Mouse (Mus musculus): Measurements from ENCODE around the gene Fras1. TPM values are rescaled to one million over a fixed set of nuclear protein-coding genes. Genes with fewer than 3 reads are reported as not detected.

The Fras1 gene
- polyA plus RNA-seq, 1 experiment from 2014 or later, result 3.2 TPM

GRCm38 (mm10) chr5:96462197-96462596 lies 88.4 kb downstream of the Fras1 start:
- no peaks in the 10 kb centered on the region for H3K36me3 ChIP-seq (ENCODE audit: control insufficient read depth, insufficient read depth)
- no peaks in the 10 kb centered on the region for H3K27me3 ChIP-seq (replicated peaks; ENCODE audit: control insufficient read depth, insufficient read depth, low read length)
- peak; percentile 77 for ATAC-seq
- 95% methylated on average over 2 of the region's 2 CpGs for WGBS
- H3K9me3 ChIP-seq (ENCODE audit: control insufficient read depth), result no peaks in the 10 kb centered on the region
- no peaks in the 10 kb centered on the region for H3K4me1 ChIP-seq (replicated peaks; ENCODE audit: control insufficient read depth, insufficient read depth, low read length)
- no peak overlapping the region for H3K27ac ChIP-seq (ENCODE audit: low read depth, low read length)
- H3K4me3 ChIP-seq (ENCODE audit: low read depth, low read length), result no peak overlapping the region
- TF ChIP-seq CTCF (IDR thresholded peaks at IDR 0.05; ENCODE audit: low read depth), result no peak
- H3K9ac ChIP-seq (ENCODE audit: low read depth, low read length), result no peak overlapping the region
- H3K4me2 ChIP-seq (replicated peaks; ENCODE audit: low read depth), result no peak overlapping the region

DNA sequence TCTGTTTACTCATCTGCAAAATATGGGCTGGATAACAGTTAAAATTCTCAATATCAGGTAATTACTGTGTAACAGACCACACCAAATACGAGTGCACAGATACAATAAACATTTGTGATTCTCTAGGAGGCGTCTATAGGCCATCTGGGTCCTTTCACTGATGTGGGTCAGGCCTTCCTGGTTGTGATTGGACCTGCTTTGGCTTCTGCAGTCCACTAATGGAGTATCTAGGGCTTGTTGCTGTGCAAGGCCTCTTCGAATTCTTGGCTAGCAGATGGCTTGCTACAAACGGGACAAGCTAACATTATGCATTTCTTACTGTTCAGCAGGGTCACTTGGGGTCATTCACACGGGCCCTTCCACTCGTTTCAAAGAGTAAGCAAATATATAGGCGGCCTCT lies 92.7 kb downstream of the Fras1 start:
- no peak for TF ChIP-seq CTCF (IDR thresholded peaks at IDR 0.05; ENCODE audit: low read depth)
- WGBS, result 30% methylated on average over 7 of the region's 7 CpGs
- Histone ChIP-seq H3K36me3 (ENCODE audit: control insufficient read depth, insufficient read depth) (no peaks in the 10 kb centered on the region), H3K9me3 (ENCODE audit: control insufficient read depth) (no peaks in the 10 kb centered on the region), H3K4me1 (replicated peaks; ENCODE audit: control insufficient read depth, insufficient read depth, low read length) (no peaks in the 10 kb centered on the region), H3K27me3 (replicated peaks; ENCODE audit: control insufficient read depth, insufficient read depth, low read length) (no peaks in the 10 kb centered on the region), H3K4me3 (ENCODE audit: low read depth, low read length) (no peak overlapping the region), H3K27ac (ENCODE audit: low read depth, low read length) (no peak overlapping the region), H3K9ac (ENCODE audit: low read depth, low read length) (no peak overlapping the region), H3K4me2 (replicated peaks; ENCODE audit: low read depth) (no peak overlapping the region)
- no peak for ATAC-seq

DNA sequence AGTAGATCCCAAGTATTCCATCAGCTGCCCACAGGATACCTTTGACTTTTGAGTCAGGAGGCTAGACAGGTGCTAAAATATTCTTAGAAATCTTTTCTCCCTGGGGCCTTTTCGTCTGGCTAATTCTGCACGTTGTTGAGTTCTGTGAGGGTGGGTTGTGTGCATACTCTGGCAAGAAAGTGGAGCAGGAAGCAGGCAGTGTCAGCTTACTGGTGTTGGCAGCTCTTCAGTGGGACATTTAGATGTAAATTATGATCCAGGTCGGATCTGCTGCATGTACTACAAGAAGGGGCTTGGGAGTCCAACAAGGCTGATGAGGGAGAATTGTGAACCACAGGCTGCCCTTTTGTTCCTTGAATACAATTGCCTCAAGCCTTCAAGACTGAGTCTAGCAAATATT lies 98.2 kb downstream of the Fras1 start:
- H3K27ac ChIP-seq (ENCODE audit: low read depth, low read length), result no peak overlapping the region
- no peak for TF ChIP-seq CTCF (IDR thresholded peaks at IDR 0.05; ENCODE audit: low read depth)
- no peaks in the 10 kb centered on the region for H3K9me3 ChIP-seq (ENCODE audit: control insufficient read depth)
- H3K9ac ChIP-seq (ENCODE audit: low read depth, low read length), result no peak overlapping the region
- 52% methylated on average over 3 of the region's 3 CpGs for WGBS
- no peaks in the 10 kb centered on the region for H3K36me3 ChIP-seq (ENCODE audit: control insufficient read depth, insufficient read depth)
- H3K4me1 ChIP-seq (replicated peaks; ENCODE audit: control insufficient read depth, insufficient read depth, low read length), result no peaks in the 10 kb centered on the region
- no peak for ATAC-seq
- no peak overlapping the region for H3K4me2 ChIP-seq (replicated peaks; ENCODE audit: low read depth)
- H3K4me3 ChIP-seq (ENCODE audit: low read depth, low read length), result no peak overlapping the region
- no peaks in the 10 kb centered on the region for H3K27me3 ChIP-seq (replicated peaks; ENCODE audit: control insufficient read depth, insufficient read depth, low read length)

GRCm38 (mm10) chr5:96475488-96475887 lies 101.7 kb downstream of the Fras1 start:
- H3K9ac ChIP-seq (ENCODE audit: low read depth, low read length), result no peak overlapping the region
- H3K27ac ChIP-seq (ENCODE audit: low read depth, low read length), result no peak overlapping the region
- 68% methylated on average over 3 of the region's 3 CpGs for WGBS
- no peak overlapping the region for H3K4me2 ChIP-seq (replicated peaks; ENCODE audit: low read depth)
- no peak for TF ChIP-seq CTCF (IDR thresholded peaks at IDR 0.05; ENCODE audit: low read depth)
- H3K27me3 ChIP-seq (replicated peaks; ENCODE audit: control insufficient read depth, insufficient read depth, low read length), result no peaks in the 10 kb centered on the region
- H3K4me3 ChIP-seq (ENCODE audit: low read depth, low read length), result no peak overlapping the region
- no peaks in the 10 kb centered on the region for H3K9me3 ChIP-seq (ENCODE audit: control insufficient read depth)
- no peak for ATAC-seq
- H3K4me1 ChIP-seq (replicated peaks; ENCODE audit: control insufficient read depth, insufficient read depth, low read length), result no peaks in the 10 kb centered on the region
- no peaks in the 10 kb centered on the region for H3K36me3 ChIP-seq (ENCODE audit: control insufficient read depth, insufficient read depth)

GRCm38 (mm10) chr5:96479003-96479402 lies 105.2 kb downstream of the Fras1 start:
- no peak for TF ChIP-seq CTCF (IDR thresholded peaks at IDR 0.05; ENCODE audit: low read depth)
- Histone ChIP-seq H3K4me1 (replicated peaks; ENCODE audit: control insufficient read depth, insufficient read depth, low read length) (no peaks in the 10 kb centered on the region), H3K9ac (ENCODE audit: low read depth, low read length) (no peak overlapping the region), H3K27me3 (replicated peaks; ENCODE audit: control insufficient read depth, insufficient read depth, low read length) (no peaks in the 10 kb centered on the region), H3K4me3 (ENCODE audit: low read depth, low read length) (no peak overlapping the region), H3K9me3 (ENCODE audit: control insufficient read depth) (no peaks in the 10 kb centered on the region), H3K27ac (ENCODE audit: low read depth, low read length) (no peak overlapping the region), H3K36me3 (ENCODE audit: control insufficient read depth, insufficient read depth) (no peaks in the 10 kb centered on the region), H3K4me2 (replicated peaks; ENCODE audit: low read depth) (no peak overlapping the region)
- ATAC-seq, result no peak

GRCm38 (mm10) chr5:96481159-96481558 lies 107.4 kb downstream of the Fras1 start:
- no peaks in the 10 kb centered on the region for H3K4me1 ChIP-seq (replicated peaks; ENCODE audit: control insufficient read depth, insufficient read depth, low read length)
- H3K9ac ChIP-seq (ENCODE audit: low read depth, low read length), result no peak overlapping the region
- H3K4me2 ChIP-seq (replicated peaks; ENCODE audit: low read depth), result no peak overlapping the region
- no peak overlapping the region for H3K27ac ChIP-seq (ENCODE audit: low read depth, low read length)
- no peaks in the 10 kb centered on the region for H3K27me3 ChIP-seq (replicated peaks; ENCODE audit: control insufficient read depth, insufficient read depth, low read length)
- no peak for ATAC-seq
- WGBS, result 93% methylated on average over 2 of the region's 2 CpGs
- no peaks in the 10 kb centered on the region for H3K9me3 ChIP-seq (ENCODE audit: control insufficient read depth)
- no peak overlapping the region for H3K4me3 ChIP-seq (ENCODE audit: low read depth, low read length)
- H3K36me3 ChIP-seq (ENCODE audit: control insufficient read depth, insufficient read depth), result no peaks in the 10 kb centered on the region
- no peak for TF ChIP-seq CTCF (IDR thresholded peaks at IDR 0.05; ENCODE audit: low read depth)

GRCm38 (mm10) chr5:96482054-96482453 lies 108.3 kb downstream of the Fras1 start:
- Histone ChIP-seq H3K36me3 (ENCODE audit: control insufficient read depth, insufficient read depth) (no peaks in the 10 kb centered on the region), H3K27ac (ENCODE audit: low read depth, low read length) (no peak overlapping the region), H3K4me3 (ENCODE audit: low read depth, low read length) (no peak overlapping the region), H3K4me1 (replicated peaks; ENCODE audit: control insufficient read depth, insufficient read depth, low read length) (no peaks in the 10 kb centered on the region), H3K9me3 (ENCODE audit: control insufficient read depth) (no peaks in the 10 kb centered on the region), H3K27me3 (replicated peaks; ENCODE audit: control insufficient read depth, insufficient read depth, low read length) (no peaks in the 10 kb centered on the region), H3K4me2 (replicated peaks; ENCODE audit: low read depth) (no peak overlapping the region), H3K9ac (ENCODE audit: low read depth, low read length) (no peak overlapping the region)
- WGBS, result 63% methylated on average over 4 of the region's 4 CpGs
- ATAC-seq, result no peak
- TF ChIP-seq CTCF (IDR thresholded peaks at IDR 0.05; ENCODE audit: low read depth), result no peak

Data from intestine, postnatal 0 days (tissue).